Mouse (Mus musculus) cerebellum, adult 2 months (tissue): ENCODE measurements around the gene Cars.

Experiments used
- CTCF ChIP-seq: fragments of 200-500 bp; IDR thresholded peaks from 2 replicates; pipeline ENCODE4 v1.5.1; 2011; ENCODE audit warnings: low read depth, mild to moderate bottlenecking, control low read depth, low read length, moderate library complexity, borderline replicate concordance; ENCODE audit not compliant: insufficient read depth
- POLR2A ChIP-seq: fragments of 200-500 bp; IDR thresholded peaks from 2 replicates; pipeline ENCODE4 v1.6.1; 2011; ENCODE audit warnings: low read length, control low read depth, borderline replicate concordance; ENCODE audit not compliant: insufficient read depth

DNA sequence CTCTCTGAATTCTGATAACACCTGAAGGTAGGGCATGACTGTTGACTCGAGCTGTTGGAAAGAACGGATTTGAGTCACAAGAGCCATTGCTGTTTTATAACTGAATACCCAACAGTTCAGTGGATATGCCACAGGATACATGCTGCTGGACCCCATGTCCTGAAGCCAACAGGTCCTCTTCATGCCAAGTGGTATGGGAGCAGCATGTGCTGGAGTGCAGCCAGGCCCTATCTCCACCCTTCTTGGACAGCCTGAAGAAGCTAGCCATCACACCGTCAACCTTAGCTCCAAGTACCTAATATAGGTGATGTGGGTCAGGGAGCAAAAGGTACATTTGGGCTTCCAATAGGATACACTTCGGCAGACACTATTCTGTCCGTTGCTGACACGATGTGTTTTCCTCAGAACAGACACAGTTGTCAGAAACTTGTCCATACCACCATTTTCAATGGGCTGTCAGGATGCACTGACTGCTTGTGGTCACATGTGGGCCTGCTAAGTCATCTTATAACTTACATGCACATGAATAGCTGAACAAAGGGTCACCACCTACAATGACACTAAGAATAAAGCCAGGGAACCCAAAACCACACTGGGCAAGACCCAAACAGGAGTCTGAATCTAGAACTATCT, 34.8 kb downstream of the Cars start:
- TF ChIP-seq CTCF (no peak), POLR2A (no peak)
